Mouse (Mus musculus) MEL (cell line): ENCODE measurements around the gene Tnfsf9. TPM values are rescaled to one million over a fixed set of nuclear protein-coding genes. Genes with fewer than 3 reads are reported as not detected.

Experiments
- DNase-seq: peaks from one replicate; pipeline ENCODE4 v3.0.0; 2011; ENCODE audit warnings: low read depth, low spot score
- H3K27ac ChIP-seq: 2 replicates; pipeline ENCODE4 v1.5.1; 2012; ENCODE audit warnings: low read depth, mild to moderate bottlenecking, control low read depth, low read length, moderate library complexity; ENCODE audit not compliant: control insufficient read depth
- H3K27me3 ChIP-seq, 2 experiments: fragments of 150-350 bp in 1 of 2; sonication (generic) in 1 of 2; 2 replicates each; pipeline ENCODE4 v1.6.1; 2012; ENCODE audit warnings: low read length in 2 of 2, mild to moderate bottlenecking in 2 of 2, improper control_type of control experiment in 1 of 2, moderate library complexity in 1 of 2; ENCODE audit not compliant: insufficient read depth in 2 of 2, control insufficient read depth in 1 of 2
- H3K36me3 ChIP-seq, 2 experiments: 2 replicates each; pipeline ENCODE4 v1.6.1; 2012 to 2014; ENCODE audit warnings: low read length in 2 of 2, improper control_type of control experiment in 1 of 2, inconsistent platforms in 1 of 2, mild to moderate bottlenecking in 1 of 2; ENCODE audit not compliant: insufficient read depth in 2 of 2, control insufficient read depth in 1 of 2
- H3K4me1 ChIP-seq, 2 experiments: fragments of 150-350 bp in 1 of 2; sonication (generic) in 1 of 2; 2 replicates each; pipeline ENCODE4 v1.6.1; 2012; ENCODE audit warnings: low read length in 2 of 2, improper control_type of control experiment in 1 of 2, mild to moderate bottlenecking in 1 of 2; ENCODE audit not compliant: insufficient read depth in 2 of 2, control insufficient read depth in 1 of 2
- H3K4me3 ChIP-seq, 2 experiments: fragments of 150-350 bp in 1 of 2; sonication (generic) in 1 of 2; 2 replicates each; pipeline ENCODE4 v1.5.1; 2012; ENCODE audit warnings: low read depth in 2 of 2, low read length in 2 of 2, mild to moderate bottlenecking in 2 of 2, moderate library complexity in 2 of 2, control low read depth in 1 of 2, improper control_type of control experiment in 1 of 2; ENCODE audit not compliant: control insufficient read depth in 1 of 2, insufficient read depth in 1 of 2
- H3K79me2 ChIP-seq: 2 replicates; pipeline ENCODE4 v1.6.1; 2012; ENCODE audit warnings: mild to moderate bottlenecking, low read length, moderate library complexity; ENCODE audit not compliant: control insufficient read depth, poor library complexity, insufficient read depth
- H3K9ac ChIP-seq: 2 replicates; pipeline ENCODE4 v1.6.1; 2012; ENCODE audit warnings: low read depth, mild to moderate bottlenecking, control low read depth, low read length, moderate library complexity; ENCODE audit not compliant: control insufficient read depth, poor library complexity, severe bottlenecking
- H3K9me3 ChIP-seq: fragments of 150-350 bp; sonication (generic); replicated peaks from 2 replicates; pipeline ENCODE4 v1.6.1; 2012; ENCODE audit warnings: mild to moderate bottlenecking, low read length, improper control_type of control experiment, moderate library complexity; ENCODE audit not compliant: insufficient read depth
- CHD2 ChIP-seq: IDR thresholded peaks from 2 replicates; pipeline ENCODE4 v1.6.1; 2011; ENCODE audit warnings: low read length, improper control_type of control experiment
- ELF1 ChIP-seq: IDR thresholded peaks from 2 replicates; pipeline ENCODE4 v1.6.1; 2014; ENCODE audit warnings: low read depth, mild to moderate bottlenecking, inconsistent platforms, low read length, improper control_type of control experiment, moderate library complexity
- EP300 ChIP-seq, 2 experiments: IDR thresholded peaks; 2 replicates each; pipeline ENCODE4 v1.6.1; 2011; ENCODE audit warnings: improper control_type of control experiment in 2 of 2, low read length in 2 of 2, low read depth in 1 of 2, mild to moderate bottlenecking in 1 of 2
- ETS1 ChIP-seq: IDR thresholded peaks from 2 replicates; pipeline ENCODE4 v1.6.1; 2012; ENCODE audit warnings: low read depth, mild to moderate bottlenecking, inconsistent platforms, low read length, improper control_type of control experiment, moderate library complexity
- GABPA ChIP-seq: IDR thresholded peaks from 2 replicates; pipeline ENCODE4 v1.6.1; 2012; ENCODE audit warnings: low read depth, mild to moderate bottlenecking, inconsistent platforms, low read length, improper control_type of control experiment, moderate library complexity
- GATA1 ChIP-seq: IDR thresholded peaks from 2 replicates; pipeline ENCODE4 v1.6.1; 2011; ENCODE audit warnings: low read depth, low read length, improper control_type of control experiment
- HCFC1 ChIP-seq: IDR thresholded peaks from 2 replicates; pipeline ENCODE4 v1.6.1; 2012; ENCODE audit warnings: low read depth, mild to moderate bottlenecking, inconsistent platforms, low read length, improper control_type of control experiment, moderate library complexity
- JUND ChIP-seq: IDR thresholded peaks from 2 replicates; pipeline ENCODE4 v1.6.1; 2011; ENCODE audit warnings: low read depth, mild to moderate bottlenecking, improper control_type of control experiment, low read length
- MAX ChIP-seq: IDR thresholded peaks from 2 replicates; pipeline ENCODE4 v1.6.1; 2011; ENCODE audit warnings: low read length, improper control_type of control experiment
- MAZ ChIP-seq: IDR thresholded peaks from 2 replicates; pipeline ENCODE4 v1.6.1; 2012; ENCODE audit warnings: low read depth, mild to moderate bottlenecking, inconsistent platforms, low read length, improper control_type of control experiment
- MEF2A ChIP-seq: IDR thresholded peaks from 2 replicates; pipeline ENCODE4 v1.6.1; 2014; ENCODE audit warnings: low read depth, mild to moderate bottlenecking, inconsistent platforms, low read length, improper control_type of control experiment; ENCODE audit not compliant: poor library complexity, insufficient replicate concordance, severe bottlenecking; ENCODE audit errors: extremely low read depth
- MXI1 ChIP-seq: IDR thresholded peaks from 2 replicates; pipeline ENCODE4 v1.6.1; 2011; ENCODE audit warnings: mild to moderate bottlenecking, low read depth, low read length, improper control_type of control experiment
- MYB ChIP-seq: IDR thresholded peaks from 2 replicates; pipeline ENCODE4 v1.6.1; 2011; ENCODE audit warnings: mild to moderate bottlenecking, low read depth, low read length, improper control_type of control experiment
- NELFE ChIP-seq: IDR thresholded peaks from 2 replicates; pipeline ENCODE4 v1.6.1; 2011; ENCODE audit warnings: low read depth, low read length, improper control_type of control experiment
- POLR2A ChIP-seq, 2 experiments: IDR thresholded peaks; 2 replicates each; pipeline ENCODE4 v1.6.1; 2011 to 2012; ENCODE audit warnings: low read length in 2 of 2, mild to moderate bottlenecking in 2 of 2, control low read depth in 1 of 2, improper control_type of control experiment in 1 of 2, low read depth in 1 of 2, moderate library complexity in 1 of 2; ENCODE audit not compliant: control insufficient read depth in 1 of 2, insufficient read depth in 1 of 2, poor library complexity in 1 of 2
- POLR2AphosphoS2 ChIP-seq: IDR thresholded peaks from 2 replicates; pipeline ENCODE4 v1.6.1; 2011; ENCODE audit warnings: low read length, improper control_type of control experiment
- POLR2AphosphoS5 ChIP-seq: IDR thresholded peaks from 2 replicates; pipeline ENCODE4 v1.6.1; 2012; ENCODE audit warnings: low read depth, borderline replicate concordance, mild to moderate bottlenecking, inconsistent platforms, low read length, moderate library complexity, mixed read lengths
- RCOR1 ChIP-seq: IDR thresholded peaks from 2 replicates; pipeline ENCODE4 v1.6.1; 2012; ENCODE audit warnings: low read depth, mild to moderate bottlenecking, inconsistent platforms, low read length, improper control_type of control experiment
- SIN3A ChIP-seq: IDR thresholded peaks from 2 replicates; pipeline ENCODE4 v1.6.1; 2012; ENCODE audit warnings: low read length, improper control_type of control experiment, inconsistent platforms
- SMC3 ChIP-seq: IDR thresholded peaks from 2 replicates; pipeline ENCODE4 v1.6.1; 2011; ENCODE audit warnings: low read depth, low read length, improper control_type of control experiment
- TAL1 ChIP-seq: IDR thresholded peaks from 2 replicates; pipeline ENCODE4 v1.6.1; 2012; ENCODE audit warnings: mild to moderate bottlenecking, inconsistent platforms, low read length, moderate library complexity, mixed read lengths
- TCF12 ChIP-seq: IDR thresholded peaks from 2 replicates; pipeline ENCODE4 v1.6.1; 2014; ENCODE audit warnings: low read depth, mild to moderate bottlenecking, inconsistent platforms, low read length, improper control_type of control experiment, moderate library complexity
- USF1 ChIP-seq: IDR thresholded peaks from 2 replicates; pipeline ENCODE4 v1.6.1; 2014; ENCODE audit warnings: low read depth, mild to moderate bottlenecking, inconsistent platforms, low read length, improper control_type of control experiment, moderate library complexity
- USF2 ChIP-seq, 2 experiments: IDR thresholded peaks; 2 replicates each; pipeline ENCODE4 v1.6.1; 2011 to 2012; ENCODE audit warnings: improper control_type of control experiment in 2 of 2, low read length in 2 of 2, borderline replicate concordance in 1 of 2, inconsistent platforms in 1 of 2, low read depth in 1 of 2, mild to moderate bottlenecking in 1 of 2; ENCODE audit not compliant: insufficient read depth in 1 of 2
- ZC3H11A ChIP-seq: IDR thresholded peaks from 2 replicates; pipeline ENCODE4 v1.6.1; 2012; ENCODE audit warnings: low read depth, mild to moderate bottlenecking, inconsistent platforms, low read length, improper control_type of control experiment
- ZMIZ1 ChIP-seq: IDR thresholded peaks from 2 replicates; pipeline ENCODE4 v1.6.1; 2012; ENCODE audit warnings: low read depth, mild to moderate bottlenecking, inconsistent platforms, low read length, improper control_type of control experiment, moderate library complexity
- ZNF384 ChIP-seq: IDR thresholded peaks from 2 replicates; pipeline ENCODE4 v1.6.1; 2012; ENCODE audit warnings: low read depth, mild to moderate bottlenecking, inconsistent platforms, low read length, improper control_type of control experiment
- polyA plus RNA-seq, 2 experiments: library from polyadenylated mRNA; stranded (reverse) in 1 of 2; unstranded in 1 of 2; fragments of >175 nt in 1 of 2; fragments of >200 nt in 1 of 2; gene quantifications; 2 replicates each; pipeline versions ENCODE4 v1.2.1 to v1.2.4; 2012; ENCODE audit warnings: low replicate concordance in 2 of 2, low read depth in 1 of 2; ENCODE audit not compliant: insufficient read length in 2 of 2, insufficient read depth in 1 of 2, missing spikeins in 1 of 2
- total RNA-seq: library from RNA; depleted of rRNA; stranded (reverse); fragments of 300-350 nt; gene quantifications from 2 replicates; pipeline ENCODE4 v1.2.3, GENCODE M21; 2012

Tnfsf9 gene
- total and polyA plus RNA-seq, 3 experiments = 2.0 to 3.4 TPM; not detected in 1

DNA sequence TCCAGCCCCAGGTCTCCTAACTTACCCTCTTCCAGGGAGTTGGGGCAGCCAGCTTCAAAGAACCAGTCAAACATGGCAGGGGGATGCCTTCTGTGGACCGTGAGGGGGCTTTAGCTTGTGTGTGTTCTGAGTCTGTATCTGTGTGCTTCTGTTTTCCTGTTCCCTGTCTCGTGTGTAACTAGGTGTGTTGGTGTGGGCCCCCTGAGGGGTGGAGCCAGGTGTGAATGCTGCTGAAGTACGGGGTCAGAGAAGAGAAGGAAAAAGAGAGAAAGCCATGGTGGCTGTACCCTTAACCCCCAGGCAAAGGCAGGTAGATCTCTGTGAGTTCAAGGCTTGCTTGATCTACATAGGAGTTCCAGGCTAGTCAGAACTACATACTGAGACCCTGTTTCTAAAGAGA lies 28.2 kb upstream of the Tnfsf9 start:
- DNase-seq = no peak
- H3K4me1 ChIP-seq = peaks cover 11 to 20% of the 10 kb centered on the region in 2 experiments
- H3K9ac ChIP-seq = no peak overlapping the region
- H3K4me3 ChIP-seq = no peak overlapping the region
- H3K36me3 ChIP-seq = peaks cover 0 to 10% of the 10 kb centered on the region in 2 experiments; a peak in 2 of 4 replicates
- peaks cover 5% of the 10 kb centered on the region; the same call in 1 of the 2 replicates for H3K79me2 ChIP-seq
- no peak overlapping the region for H3K27ac ChIP-seq
- no peaks in the 10 kb centered on the region for H3K27me3 ChIP-seq
- no peaks in the 10 kb centered on the region for H3K9me3 ChIP-seq
- TF ChIP-seq JUND (no peak), USF2 (IDR thresholded peaks at IDR 0.05; ENCODE audit: borderline replicate concordance in 1 of 2, insufficient read depth in 1 of 2, low read depth in 1 of 2, low read length in 2 of 2) (no peak), MXI1 (no peak), GABPA (no peak), ZC3H11A (no peak), TAL1 (no peak), ZMIZ1 (no peak), SMC3 (no peak), GATA1 (no peak), ZNF384 (no peak), TCF12 (no peak), MAZ (no peak), EP300 (IDR thresholded peaks at IDR 0.05; ENCODE audit: low read depth in 1 of 2, low read length in 2 of 2) (no peak), MEF2A (no peak)
- TF ChIP-seq, all 39 proteins: peak for 0

DNA sequence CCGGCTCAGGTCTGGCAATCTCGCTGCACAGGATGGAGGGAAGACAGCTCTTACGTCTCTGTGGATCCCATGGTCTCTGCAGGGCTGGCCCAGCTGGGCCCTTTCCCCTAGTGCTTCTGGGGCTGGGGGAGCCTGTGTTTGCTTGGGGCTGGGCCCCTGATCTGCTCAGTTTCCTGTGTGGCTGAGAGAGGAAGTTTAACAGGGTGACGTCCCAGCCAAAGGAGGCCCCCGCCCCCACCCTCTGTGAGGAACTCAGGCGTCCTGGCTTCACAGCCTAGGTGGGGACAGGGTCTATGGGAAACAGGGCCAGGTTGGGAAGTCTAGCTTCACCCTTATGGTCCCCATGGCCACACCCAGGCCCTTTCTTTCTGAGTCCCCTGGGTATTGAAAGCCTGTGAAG lies 26.8 kb upstream of the Tnfsf9 start, which contains the start of gene Dennd1c:
TSS of gene Dennd1c (minus strand) at position 179 of the 400 bp plus-strand sequence.
- H3K27ac ChIP-seq = peak within 1 kb of the TSS; percentile 60
- peak; percentile 83 for DNase-seq
- TF ChIP-seq GATA1 = no peak
- peak; percentile 42; a peak in 3 of 4 replicates for TF ChIP-seq EP300 (IDR thresholded peaks at IDR 0.05; ENCODE audit: low read depth in 1 of 2, low read length in 2 of 2)
- TF ChIP-seq USF1 = 0 out of 2 replicates have a peak, but pooled peaks have one; percentile 18
- TF ChIP-seq POLR2AphosphoS5 = no peak
- no peak for TF ChIP-seq MEF2A
- TF ChIP-seq HCFC1 = peak; percentile 65
- TF ChIP-seq TCF12 = peak; percentile 55; the same call in 1 of the 2 replicates
- peak; percentile 42; the same call in 1 of the 2 replicates for TF ChIP-seq POLR2AphosphoS2
- peak; percentile 34; the same call in 1 of the 2 replicates for TF ChIP-seq RCOR1
- peak; percentile 71 for TF ChIP-seq NELFE
- TF ChIP-seq ETS1 = peak; percentile 35; the same call in 1 of the 2 replicates
- TF ChIP-seq GABPA = 0 out of 2 replicates have a peak, but pooled peaks have one; percentile 16
- peak in 1 of 2 experiments; percentile 75; a peak in 2 of 4 replicates for TF ChIP-seq POLR2A (IDR thresholded peaks at IDR 0.05; ENCODE audit: control insufficient read depth in 1 of 2, insufficient read depth in 1 of 2, low read depth in 1 of 2, low read length in 2 of 2, poor library complexity in 1 of 2)
- TF ChIP-seq MXI1 = peak; percentile 65; the same call in 1 of the 2 replicates
- peak; percentile 62; the same call in 1 of the 2 replicates for TF ChIP-seq CHD2
- TF ChIP-seq SMC3 = no peak
- peak; percentile 68 for TF ChIP-seq SIN3A
- TF ChIP-seq MAX = peak; percentile 33; the same call in 1 of the 2 replicates
- TF ChIP-seq MAZ = peak; percentile 79; the same call in 1 of the 2 replicates
- TF ChIP-seq MYB = no peak
- TF ChIP-seq ZMIZ1 = peak; percentile 84; the same call in 1 of the 2 replicates
- peak; percentile 64; the same call in 1 of the 2 replicates for TF ChIP-seq ELF1

More for the DNA sequence above, 26.8 kb upstream of the Tnfsf9 start, which contains the start of gene Dennd1c:
- peak within 1 kb of the TSS; percentile 57 to 60 for H3K4me3 ChIP-seq
- H3K36me3 ChIP-seq = peaks cover 0 to 10% of the 10 kb centered on the region in 2 experiments; a peak in 2 of 4 replicates
- peaks cover 5% of the 10 kb centered on the region; the same call in 1 of the 2 replicates for H3K79me2 ChIP-seq
- no peaks in the 10 kb centered on the region for H3K27me3 ChIP-seq
- peak within 1 kb of the TSS; percentile 88 for H3K9ac ChIP-seq
- no peaks in the 10 kb centered on the region for H3K9me3 ChIP-seq
- H3K4me1 ChIP-seq = peaks cover 11 to 20% of the 10 kb centered on the region in 2 experiments
